Mouse (Mus musculus): Measurements from ENCODE around the gene Erc2. TPM values are rescaled to one million over a fixed set of nuclear protein-coding genes. Genes with fewer than 3 reads are reported as not detected.

Erc2 gene
- total and polyA plus RNA-seq, 2 experiments from 2014 or later: 0.11 to 1.7 TPM

DNA sequence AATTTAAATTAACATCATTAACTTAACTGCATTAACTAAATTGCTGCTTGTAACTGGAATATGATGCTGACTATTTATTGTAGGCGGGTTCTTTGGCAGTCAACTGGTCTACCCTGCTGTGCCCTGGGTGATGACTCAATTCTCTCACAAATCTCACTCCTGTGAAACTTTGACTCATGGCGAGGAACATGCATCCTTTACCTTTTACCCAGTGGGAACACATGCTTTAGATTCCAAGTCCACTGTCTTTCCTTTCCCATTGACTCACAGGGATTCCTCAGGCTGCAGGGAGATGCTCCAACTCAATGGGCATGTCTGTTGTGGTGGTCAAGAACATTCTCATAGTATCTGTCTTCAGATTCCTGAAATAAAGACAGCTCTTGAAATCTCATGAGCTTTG, 14.3 kb downstream of the Erc2 start:
- Histone ChIP-seq H3K9ac (replicated peaks; ENCODE audit: low read depth, low read length) (no peak overlapping the region), H3K4me2 (ENCODE audit: low read depth, low read length) (no peak overlapping the region), H3K27ac (ENCODE audit: low read depth) (no peak overlapping the region), H3K36me3 (replicated peaks; ENCODE audit: control insufficient read depth, insufficient read depth, low read length) (no peaks in the 10 kb centered on the region), H3K4me1 (ENCODE audit: control insufficient read depth, insufficient read depth) (no peaks in the 10 kb centered on the region), H3K27me3 (ENCODE audit: control insufficient read depth, insufficient read depth, low read length) (no peaks in the 10 kb centered on the region), H3K9me3 (replicated peaks; ENCODE audit: control insufficient read depth, low read length) (no peaks in the 10 kb centered on the region), H3K4me3 (ENCODE audit: low read depth, low read length) (no peak overlapping the region)
- TF ChIP-seq CTCF (IDR thresholded peaks at IDR 0.05; ENCODE audit: low read depth) (no peak), EP300 (IDR thresholded peaks at IDR 0.05; ENCODE audit: low read depth) (no peak)
- 81% methylated on average over 2 of the region's 2 CpGs for WGBS
- no peak for ATAC-seq (ENCODE audit: insufficient read depth, low read depth)
- no peak for DNase-seq (ENCODE audit: low spot score)

DNA sequence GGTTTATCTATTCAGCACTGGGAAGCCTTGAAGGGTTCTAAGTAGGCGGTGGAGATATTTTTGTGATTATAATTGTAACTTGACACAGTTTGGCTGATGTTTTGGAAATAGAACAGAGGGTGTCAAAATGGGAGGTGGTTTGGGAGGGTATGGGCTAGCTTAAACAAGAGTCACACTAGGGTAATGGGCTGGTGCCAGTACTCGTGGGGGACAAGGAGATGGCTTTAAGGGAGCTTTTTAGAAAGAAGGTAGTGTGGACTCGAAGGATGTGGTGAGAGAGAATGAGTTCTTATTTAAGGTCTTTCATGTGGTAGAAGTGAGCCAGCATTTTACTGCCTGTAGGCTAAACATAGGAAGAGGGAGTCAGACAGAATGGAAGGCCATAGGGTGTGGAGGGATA, 19.2 kb downstream of the Erc2 start:
- Histone ChIP-seq H3K4me1 (ENCODE audit: control insufficient read depth, insufficient read depth) (no peaks in the 10 kb centered on the region), H3K36me3 (replicated peaks; ENCODE audit: control insufficient read depth, insufficient read depth, low read length) (no peaks in the 10 kb centered on the region), H3K9ac (replicated peaks; ENCODE audit: low read depth, low read length) (no peak overlapping the region), H3K27ac (ENCODE audit: low read depth) (no peak overlapping the region), H3K27me3 (ENCODE audit: control insufficient read depth, insufficient read depth, low read length) (no peaks in the 10 kb centered on the region), H3K4me3 (ENCODE audit: low read depth, low read length) (no peak overlapping the region), H3K4me2 (ENCODE audit: low read depth, low read length) (no peak overlapping the region), H3K9me3 (replicated peaks; ENCODE audit: control insufficient read depth, low read length) (no peaks in the 10 kb centered on the region)
- 59% methylated on average over 3 of the region's 3 CpGs for WGBS
- TF ChIP-seq CTCF (IDR thresholded peaks at IDR 0.05; ENCODE audit: low read depth) (no peak), EP300 (IDR thresholded peaks at IDR 0.05; ENCODE audit: low read depth) (no peak)
- ATAC-seq (ENCODE audit: insufficient read depth, low read depth): no peak
- DNase-seq (ENCODE audit: low spot score): no peak

DNA sequence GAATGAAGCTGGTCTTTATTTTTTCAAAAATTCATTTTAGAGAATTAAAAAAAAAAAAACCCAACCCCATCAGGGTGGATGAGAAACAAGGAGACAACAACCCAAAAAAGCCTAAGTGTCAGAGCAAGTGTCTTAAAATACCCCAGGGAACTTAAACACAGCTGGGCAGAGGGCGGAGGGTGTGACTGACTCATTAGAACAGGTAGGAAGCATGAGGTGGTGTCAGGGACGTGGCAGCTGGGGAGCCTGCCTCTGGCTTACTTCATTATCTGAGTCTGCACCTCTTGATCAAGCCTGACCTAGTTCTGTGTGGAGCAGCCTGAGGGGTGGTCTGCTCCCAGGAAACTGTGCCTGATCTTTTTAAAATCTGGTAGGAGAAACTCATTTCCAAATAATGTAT, 20.8 kb downstream of the Erc2 start:
- 49% methylated on average over 2 of the region's 2 CpGs for WGBS
- no peak for TF ChIP-seq EP300 (IDR thresholded peaks at IDR 0.05; ENCODE audit: low read depth)
- TF ChIP-seq CTCF (IDR thresholded peaks at IDR 0.05; ENCODE audit: low read depth): no peak
- H3K27me3 ChIP-seq (ENCODE audit: control insufficient read depth, insufficient read depth, low read length): no peaks in the 10 kb centered on the region

DNA sequence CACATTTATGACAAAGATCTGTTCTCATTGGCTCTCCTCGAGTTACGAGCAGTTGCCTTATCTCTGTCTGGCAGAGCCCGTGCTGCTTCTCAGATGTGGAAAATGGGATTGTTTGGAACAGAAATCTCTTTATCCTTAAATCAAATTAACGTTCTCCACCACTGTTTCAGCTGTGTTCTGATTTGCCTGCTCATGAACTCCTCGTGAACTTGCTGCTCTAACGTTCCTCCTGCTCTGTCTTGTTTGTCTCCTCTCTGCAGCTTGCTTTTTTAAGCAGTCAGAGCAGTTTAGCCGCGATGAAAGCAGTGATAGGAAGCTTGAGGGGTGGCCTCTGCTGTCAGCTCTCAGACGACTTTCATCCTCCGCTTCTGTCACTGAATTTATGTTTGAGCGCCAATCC, 32.4 kb downstream of the Erc2 start:
- no peak overlapping the region for H3K4me2 ChIP-seq (ENCODE audit: low read depth, low read length)
- DNase-seq (ENCODE audit: low spot score) (no peak), ATAC-seq (ENCODE audit: insufficient read depth, low read depth) (no peak)
- H3K4me3 ChIP-seq (ENCODE audit: low read depth, low read length): no peak overlapping the region
- H3K27me3 ChIP-seq (ENCODE audit: control insufficient read depth, insufficient read depth, low read length): no peaks in the 10 kb centered on the region
- no peaks in the 10 kb centered on the region for H3K36me3 ChIP-seq (replicated peaks; ENCODE audit: control insufficient read depth, insufficient read depth, low read length)
- no peak for TF ChIP-seq CTCF (IDR thresholded peaks at IDR 0.05; ENCODE audit: low read depth)
- TF ChIP-seq EP300 (IDR thresholded peaks at IDR 0.05; ENCODE audit: low read depth): no peak
- no peaks in the 10 kb centered on the region for H3K4me1 ChIP-seq (ENCODE audit: control insufficient read depth, insufficient read depth)
- H3K9me3 ChIP-seq (replicated peaks; ENCODE audit: control insufficient read depth, low read length): no peaks in the 10 kb centered on the region
- whole genome bisulfite sequencing: 19% methylated on average over 11 of the region's 11 CpGs
- H3K9ac ChIP-seq (replicated peaks; ENCODE audit: low read depth, low read length): no peak overlapping the region
- no peak overlapping the region for H3K27ac ChIP-seq (ENCODE audit: low read depth)

More for the DNA sequence above, 20.8 kb downstream of the Erc2 start:
- Histone ChIP-seq H3K4me3 (ENCODE audit: low read depth, low read length) (no peak overlapping the region), H3K27ac (ENCODE audit: low read depth) (no peak overlapping the region), H3K4me1 (ENCODE audit: control insufficient read depth, insufficient read depth) (no peaks in the 10 kb centered on the region), H3K36me3 (replicated peaks; ENCODE audit: control insufficient read depth, insufficient read depth, low read length) (no peaks in the 10 kb centered on the region), H3K9me3 (replicated peaks; ENCODE audit: control insufficient read depth, low read length) (no peaks in the 10 kb centered on the region), H3K9ac (replicated peaks; ENCODE audit: low read depth, low read length) (no peak overlapping the region), H3K4me2 (ENCODE audit: low read depth, low read length) (no peak overlapping the region)
- no peak for DNase-seq (ENCODE audit: low spot score)
- no peak for ATAC-seq (ENCODE audit: insufficient read depth, low read depth)

DNA sequence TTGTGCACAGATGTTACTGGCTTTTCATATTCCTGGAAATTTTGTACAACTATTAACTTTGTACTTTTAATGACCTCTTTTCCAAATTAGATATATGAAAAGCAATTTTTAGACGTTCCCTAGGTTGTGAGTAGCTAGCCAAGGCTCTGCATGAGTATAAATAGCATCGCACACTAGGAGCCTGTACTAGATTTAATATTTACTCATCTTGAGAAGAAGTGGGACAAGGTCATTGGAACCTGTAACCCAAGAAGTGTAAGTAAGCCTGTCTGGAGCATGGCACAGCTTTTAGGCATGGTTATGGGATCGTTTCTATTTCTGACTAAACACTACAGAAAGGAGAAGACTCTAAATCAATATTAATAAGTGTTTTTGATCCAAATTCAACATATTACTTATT, 36.4 kb downstream of the Erc2 start:
- Histone ChIP-seq H3K4me1 (ENCODE audit: control insufficient read depth, insufficient read depth) (no peaks in the 10 kb centered on the region), H3K27ac (ENCODE audit: low read depth) (no peak overlapping the region), H3K36me3 (replicated peaks; ENCODE audit: control insufficient read depth, insufficient read depth, low read length) (no peaks in the 10 kb centered on the region), H3K4me2 (ENCODE audit: low read depth, low read length) (no peak overlapping the region), H3K9ac (replicated peaks; ENCODE audit: low read depth, low read length) (no peak overlapping the region), H3K4me3 (ENCODE audit: low read depth, low read length) (no peak overlapping the region), H3K9me3 (replicated peaks; ENCODE audit: control insufficient read depth, low read length) (no peaks in the 10 kb centered on the region), H3K27me3 (ENCODE audit: control insufficient read depth, insufficient read depth, low read length) (no peaks in the 10 kb centered on the region)
- ATAC-seq (ENCODE audit: insufficient read depth, low read depth) (no peak), DNase-seq (ENCODE audit: low spot score) (no peak)
- TF ChIP-seq EP300 (IDR thresholded peaks at IDR 0.05; ENCODE audit: low read depth): no peak
- TF ChIP-seq CTCF (IDR thresholded peaks at IDR 0.05; ENCODE audit: low read depth): no peak
- WGBS: 35% methylated on average over 3 of the region's 3 CpGs

DNA sequence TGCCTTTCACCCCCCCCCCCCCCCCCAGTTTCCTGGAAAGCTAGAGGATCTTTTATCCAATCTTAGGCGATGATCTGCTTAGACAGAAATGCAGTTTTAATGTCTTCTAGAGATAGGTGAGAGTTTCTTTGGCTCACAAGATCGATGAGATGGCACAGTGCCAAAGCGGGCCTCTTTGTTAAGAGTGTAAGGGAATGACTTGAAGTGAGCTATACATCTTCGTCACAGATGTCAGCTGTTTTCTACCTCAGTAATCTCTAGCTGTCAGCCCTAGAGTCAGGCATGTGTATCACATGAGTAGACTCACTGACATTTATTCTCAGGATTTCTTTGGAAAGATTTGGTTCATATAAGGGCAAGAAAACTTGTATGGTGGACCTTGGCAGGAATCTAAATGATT, 39.2 kb downstream of the Erc2 start:
- Histone ChIP-seq H3K36me3 (replicated peaks; ENCODE audit: control insufficient read depth, insufficient read depth, low read length) (no peaks in the 10 kb centered on the region), H3K9ac (replicated peaks; ENCODE audit: low read depth, low read length) (no peak overlapping the region), H3K9me3 (replicated peaks; ENCODE audit: control insufficient read depth, low read length) (no peaks in the 10 kb centered on the region), H3K4me2 (ENCODE audit: low read depth, low read length) (no peak overlapping the region), H3K4me1 (ENCODE audit: control insufficient read depth, insufficient read depth) (no peaks in the 10 kb centered on the region), H3K4me3 (ENCODE audit: low read depth, low read length) (no peak overlapping the region), H3K27ac (ENCODE audit: low read depth) (no peak overlapping the region), H3K27me3 (ENCODE audit: control insufficient read depth, insufficient read depth, low read length) (no peaks in the 10 kb centered on the region)
- DNase-seq (ENCODE audit: low spot score) (no peak), ATAC-seq (ENCODE audit: insufficient read depth, low read depth) (no peak)
- TF ChIP-seq EP300 (IDR thresholded peaks at IDR 0.05; ENCODE audit: low read depth): no peak
- TF ChIP-seq CTCF (IDR thresholded peaks at IDR 0.05; ENCODE audit: low read depth): no peak
- 36% methylated on average over 4 of the region's 4 CpGs for WGBS
